Mouse (Mus musculus): ENCODE results near the gene Olfr146.

The Olfr146 gene

GRCm38 (mm10) chr9:39023277-39023676 is at the start of gene Olfr146:
Gene Olfr146 (minus strand): TSS chr9:39023377.
- DNase-seq (ENCODE audit: low read depth) = no peak

- no peak for DNase-seq (ENCODE audit: low read depth)
Observed at GRCm38 (mm10) chr9:39064851-39065250, 41.7 kb upstream of the Olfr146 start, which contains the start of gene Olfr937. Gene Olfr937 (minus strand): TSS chr9:39064951.

DNA sequence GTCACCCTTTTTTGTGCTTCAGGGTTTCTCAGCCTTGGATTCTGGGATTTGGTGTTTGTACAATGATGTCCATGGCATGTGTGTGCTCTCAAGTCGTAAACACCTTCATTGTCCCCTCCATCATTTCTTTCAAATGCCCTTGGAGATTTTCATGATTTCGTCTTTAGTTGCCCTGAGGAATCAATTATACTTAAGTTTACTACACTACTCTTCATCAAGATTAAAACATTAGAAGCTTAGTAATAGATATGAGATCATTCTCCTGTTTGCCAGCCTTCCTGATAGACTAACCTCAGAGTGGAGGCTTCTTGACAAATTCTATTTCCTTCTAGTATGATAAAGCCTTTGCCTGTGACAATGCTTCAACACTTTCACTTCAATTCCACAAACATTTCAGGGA is 23.6 kb downstream of the Olfr146 start, which contains the start of gene Olfr935:
Olfr935 (minus strand) TSS at position 101 of the 400 bp plus-strand sequence.
- no peak for DNase-seq (ENCODE audit: low read depth)

DNA sequence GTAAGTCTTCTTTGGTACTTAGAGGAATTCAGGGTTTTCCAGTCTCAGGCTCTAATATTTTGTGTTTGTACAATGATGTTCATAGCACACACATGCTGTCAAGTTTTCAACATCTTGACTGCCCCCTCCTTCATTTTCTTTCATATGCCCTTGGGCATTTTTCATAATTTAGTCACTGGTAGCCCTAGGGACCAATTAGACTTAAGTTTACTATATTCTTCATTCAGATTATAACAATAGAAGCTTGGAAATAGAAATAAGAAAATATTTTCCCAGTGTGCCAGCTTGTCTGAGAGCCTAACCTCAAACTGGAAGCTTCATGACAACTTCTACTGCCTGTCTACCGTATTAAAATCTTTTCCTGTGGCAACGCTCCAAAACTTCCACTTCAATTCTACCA is 35.0 kb downstream of the Olfr146 start, which contains the start of gene Olfr934:
Olfr934 (minus strand) TSS at position 101 of the 400 bp plus-strand sequence.
- no peak for DNase-seq (ENCODE audit: low read depth)

DNA sequence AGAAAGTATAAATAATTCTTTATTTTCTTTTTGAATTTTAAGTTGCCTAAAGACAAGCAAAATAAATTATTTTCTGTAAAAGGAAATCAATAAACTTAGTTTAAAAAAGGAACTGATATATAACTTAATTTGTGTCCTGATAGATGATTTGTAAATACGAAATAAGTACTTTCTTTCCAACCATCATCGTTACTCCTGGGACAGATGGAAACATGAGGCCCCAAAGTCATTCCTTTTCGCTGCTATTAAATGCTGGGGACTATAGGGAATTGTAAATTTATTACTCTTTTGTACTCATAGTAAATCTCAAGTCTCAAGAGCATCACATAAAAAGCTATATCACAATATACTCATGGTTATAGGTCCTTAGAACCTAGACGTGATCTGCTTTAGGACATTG is 51.2 kb downstream of the Olfr146 start, which contains the start of gene Olfr933:
Olfr933 (plus strand) TSS at position 301 of the 400 bp plus-strand sequence.
- DNase-seq (ENCODE audit: low read depth) = no peak

Measured in naive thymus-derived CD4-positive, alpha-beta T cell, adult 2 months (primary cell).